Mouse (Mus musculus) kidney, embryonic 16.5 days (tissue): ENCODE results near the gene Oaz2. TPM values are rescaled to one million over a fixed set of nuclear protein-coding genes. Genes with fewer than 3 reads are reported as not detected.

ENCODE experiments used
- ATAC-seq: fragments of 200-750 bp; cut with Nextera tagmentation; 2 replicates; pipeline ENCODE4 v1.8.0; 2017; ENCODE audit warnings: moderate TSS enrichment; ENCODE audit not compliant: low FRiP score, low TSS enrichment
- H3K27ac ChIP-seq: fragments of 300-500 bp; sonication (generic); 2 replicates; pipeline ENCODE4 v1.5.1; 2014; ENCODE audit warnings: low read length
- H3K27me3 ChIP-seq: fragments of 300-500 bp; sonication (generic); 2 replicates; pipeline ENCODE4 v1.6.1; 2014; ENCODE audit warnings: low read length, control low read depth, mixed read lengths; ENCODE audit not compliant: insufficient read depth
- H3K36me3 ChIP-seq: fragments of 300-500 bp; sonication (generic); 2 replicates; pipeline ENCODE4 v1.6.1; 2014; ENCODE audit warnings: low read length, control low read depth, mixed read lengths; ENCODE audit not compliant: insufficient read depth
- H3K4me1 ChIP-seq: fragments of 300-500 bp; sonication (generic); 2 replicates; pipeline ENCODE4 v1.6.1; 2014; ENCODE audit warnings: low read length, control low read depth, mixed read lengths; ENCODE audit not compliant: insufficient read depth
- H3K4me2 ChIP-seq: fragments of 300-500 bp; sonication (generic); replicated peaks from 2 replicates; pipeline ENCODE4 v1.6.1; 2014; ENCODE audit warnings: low read depth, low read length
- H3K4me3 ChIP-seq: fragments of 300-500 bp; sonication (generic); 2 replicates; pipeline ENCODE4 v1.5.1; 2014; ENCODE audit warnings: mild to moderate bottlenecking, low read length
- H3K9ac ChIP-seq: fragments of 300-500 bp; sonication (generic); replicated peaks from 2 replicates; pipeline ENCODE4 v1.6.1; 2014; ENCODE audit warnings: low read length
- H3K9me3 ChIP-seq: fragments of 300-500 bp; sonication (generic); 2 replicates; pipeline ENCODE4 v1.6.1; 2016; ENCODE audit warnings: low read length, control low read depth
- whole genome bisulfite sequencing: fragments of 180-500 bp; shearing (Covaris S2); extraction: QIAGEN DNeasy Blood & Tissue Kit; methylation state at CpG from one replicate; pipeline ENCODE4 v1.1.7; 2014; 5-methylcytosine and 5-hydroxymethylcytosine counted together
- polyA plus RNA-seq: library from polyadenylated mRNA; unstranded; fragments of >200 nt; fragmentation: Nextera tagmentation; extraction: Ambion mirVana; gene quantifications from 2 replicates; pipeline ENCODE4 v1.2.1, GENCODE M21; 2015

Oaz2 gene
- polyA plus RNA-seq, 1 experiment from 2014 or later: 362 TPM

GRCm38 (mm10) chr9:65666042-65666441 is 1.8 kb upstream of the Oaz2 start:
- no peaks in the 10 kb centered on the region for H3K36me3 ChIP-seq

GRCm38 (mm10) chr9:65671431-65671931 is 3.7 kb downstream of the Oaz2 start:
- Histone ChIP-seq H3K9ac (no peak overlapping the region), H3K27me3 (no peaks in the 10 kb centered on the region), H3K27ac (peak overlapping the region; percentile 67), H3K4me1 (peaks cover 13% of the 10 kb centered on the region), H3K9me3 (no peaks in the 10 kb centered on the region), H3K4me2 (no peak overlapping the region), H3K36me3 (no peaks in the 10 kb centered on the region), H3K4me3 (no peak overlapping the region)
- ATAC-seq: peak; percentile 76
- 42% methylated on average over 9 of the region's 9 CpGs for WGBS

More at GRCm38 (mm10) chr9:65666042-65666441, 1.8 kb upstream of the Oaz2 start:
- Histone ChIP-seq H3K4me1 (no peaks in the 10 kb centered on the region), H3K27ac (no peak overlapping the region), H3K9ac (no peak overlapping the region), H3K4me3 (no peak overlapping the region), H3K9me3 (no peaks in the 10 kb centered on the region), H3K27me3 (no peaks in the 10 kb centered on the region), H3K4me2 (no peak overlapping the region)
- ATAC-seq: 0 out of 2 replicates have a peak, but pooled peaks have one; percentile 20
- WGBS: 12% methylated on average over 5 of the region's 5 CpGs

- H3K4me1 ChIP-seq: peaks cover 21% of the 10 kb centered on the region
- no peak overlapping the region for H3K4me2 ChIP-seq
- no peak overlapping the region for H3K4me3 ChIP-seq
- ATAC-seq: no peak
- no peaks in the 10 kb centered on the region for H3K27me3 ChIP-seq
- H3K9me3 ChIP-seq: no peaks in the 10 kb centered on the region
- no peak overlapping the region for H3K27ac ChIP-seq
- no peak overlapping the region for H3K9ac ChIP-seq
- no peaks in the 10 kb centered on the region for H3K36me3 ChIP-seq
- WGBS: 61% methylated on average over 11 of the region's 11 CpGs
These were observed 5.2 kb downstream of the Oaz2 start for GRCm38 (mm10) chr9:65672996-65673395.

- ATAC-seq: peak; percentile 17
- Histone ChIP-seq H3K36me3 (no peaks in the 10 kb centered on the region), H3K9me3 (no peaks in the 10 kb centered on the region), H3K27ac (peak overlapping the region; percentile 25; the same call in 1 of the 2 replicates), H3K4me3 (peak overlapping the region; percentile 71), H3K9ac (peak overlapping the region; percentile 53), H3K4me1 (peaks cover 48% of the 10 kb centered on the region), H3K4me2 (peak overlapping the region; percentile 85), H3K27me3 (no peaks in the 10 kb centered on the region)
- 52% methylated on average over 8 of the region's 8 CpGs for WGBS
These were observed 7.9 kb downstream of the Oaz2 start for GRCm38 (mm10) chr9:65675461-65676357.

- WGBS: under 1% methylated on average over 40 of the region's 51 CpGs
- Histone ChIP-seq H3K4me3 (peak overlapping the region; percentile 71), H3K4me2 (peak overlapping the region; percentile 85), H3K27me3 (no peaks in the 10 kb centered on the region), H3K36me3 (no peaks in the 10 kb centered on the region), H3K9me3 (no peaks in the 10 kb centered on the region), H3K9ac (peak overlapping the region; percentile 80), H3K4me1 (peaks cover 51% of the 10 kb centered on the region), H3K27ac (peak overlapping the region; percentile 49; the same call in 1 of the 2 replicates)
- peak; percentile 96 for ATAC-seq
These were observed 8.7 kb downstream of the Oaz2 start for GRCm38 (mm10) chr9:65676358-65677118.

GRCm38 (mm10) chr9:65677119-65677462 is 9.3 kb downstream of the Oaz2 start:
- Histone ChIP-seq H3K27ac (peak overlapping the region; percentile 49; the same call in 1 of the 2 replicates), H3K4me3 (peak overlapping the region; percentile 71), H3K9me3 (no peaks in the 10 kb centered on the region), H3K4me1 (peaks cover 50% of the 10 kb centered on the region), H3K36me3 (no peaks in the 10 kb centered on the region), H3K9ac (peak overlapping the region; percentile 80), H3K4me2 (peak overlapping the region; percentile 85), H3K27me3 (no peaks in the 10 kb centered on the region)
- WGBS: 3% methylated on average over 3 of the region's 3 CpGs
- no peak for ATAC-seq

- H3K4me1 ChIP-seq: peaks cover 52% of the 10 kb centered on the region
- no peaks in the 10 kb centered on the region for H3K36me3 ChIP-seq
- peak overlapping the region; percentile 85 for H3K4me2 ChIP-seq
- peak; percentile 29 for ATAC-seq
- H3K4me3 ChIP-seq: peak overlapping the region; percentile 71
- no peaks in the 10 kb centered on the region for H3K9me3 ChIP-seq
- 5% methylated on average over 5 of the region's 5 CpGs for WGBS
- H3K27me3 ChIP-seq: no peaks in the 10 kb centered on the region
- H3K27ac ChIP-seq: peak overlapping the region; percentile 91
- H3K9ac ChIP-seq: peak overlapping the region; percentile 61
These were observed 11.5 kb downstream of the Oaz2 start for GRCm38 (mm10) chr9:65679181-65679761.

GRCm38 (mm10) chr9:65680938-65681633 is 13.3 kb downstream of the Oaz2 start:
- Histone ChIP-seq H3K27ac (no peak overlapping the region), H3K4me1 (peaks cover 47% of the 10 kb centered on the region)

GRCm38 (mm10) chr9:65681634-65681940 is 13.8 kb downstream of the Oaz2 start:
- Histone ChIP-seq H3K9me3 (no peaks in the 10 kb centered on the region), H3K4me2 (no peak overlapping the region), H3K4me3 (no peak overlapping the region), H3K27me3 (no peaks in the 10 kb centered on the region), H3K36me3 (peaks cover 8% of the 10 kb centered on the region), H3K4me1 (peaks cover 47% of the 10 kb centered on the region), H3K27ac (no peak overlapping the region), H3K9ac (no peak overlapping the region)
- 83% methylated on average over 2 of the region's 2 CpGs for WGBS
- no peak for ATAC-seq

More at GRCm38 (mm10) chr9:65680938-65681633, 13.3 kb downstream of the Oaz2 start:
- 80% methylated on average over 4 of the region's 4 CpGs for WGBS
- no peak for ATAC-seq
- H3K4me3 ChIP-seq: no peak overlapping the region
- H3K27me3 ChIP-seq: no peaks in the 10 kb centered on the region
- H3K4me2 ChIP-seq: no peak overlapping the region; the same call in 1 of the 2 replicates
- H3K9ac ChIP-seq: no peak overlapping the region
- peaks cover 3% of the 10 kb centered on the region; the same call in 1 of the 2 replicates for H3K36me3 ChIP-seq
- H3K9me3 ChIP-seq: no peaks in the 10 kb centered on the region
